Comparison of ENCODE assay signal across 8 mouse cellular contexts in the genomic region with DNA sequence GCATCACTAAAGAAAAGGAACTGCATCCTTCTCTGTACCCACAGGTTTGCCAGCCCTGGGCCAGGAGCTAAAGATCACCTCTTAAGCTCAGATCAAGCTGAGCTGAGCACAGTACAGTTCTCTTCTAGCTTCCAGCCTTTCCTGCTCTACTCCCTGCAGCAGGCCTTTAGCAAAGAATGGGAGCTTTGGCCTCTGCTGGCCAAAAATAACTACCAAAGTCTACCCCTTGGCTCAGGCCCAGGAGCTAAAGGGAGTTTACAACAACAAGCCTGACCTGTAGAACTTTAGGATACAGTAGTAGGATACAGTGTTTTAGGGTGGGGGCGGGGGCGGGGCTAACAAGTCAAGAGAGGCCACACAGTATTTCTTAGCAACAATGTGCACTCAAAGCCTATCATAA. TPM values are rescaled to one million over a fixed set of nuclear protein-coding genes. Genes with fewer than 3 reads are reported as not detected.
DNase-seq lines count a peak whose midpoint lies in the region; ATAC-seq and TF ChIP-seq lines count a peak whose summit lies in the region.

No protein-coding gene starts in this region.

- H3K27me3 ChIP-seq in E14TG2a.4 (ENCODE audit: insufficient read depth, low read length) = no peaks in the 10 kb centered on the region
- no peaks in the 10 kb centered on the region for H3K27me3 ChIP-seq in embryonic facial prominence, embryonic 11.5 days (ENCODE audit: control insufficient read depth, insufficient read depth, low read length)
- no peaks in the 10 kb centered on the region for H3K27me3 ChIP-seq in limb, embryonic 11.5 days (ENCODE audit: control insufficient read depth, insufficient read depth, low read length)
- no peaks in the 10 kb centered on the region for H3K27me3 ChIP-seq in stomach, embryonic 14.5 days (ENCODE audit: control insufficient read depth, insufficient read depth, low read length)

- no peak for DNase-seq in embryonic facial prominence, embryonic 11.5 days (ENCODE audit: low spot score)
- DNase-seq in heart, postnatal 4 days = peak; percentile 66
- no peak for DNase-seq in limb, embryonic 11.5 days (ENCODE audit: low spot score)
- DNase-seq in urinary bladder, postnatal 4 days (ENCODE audit: low spot score in 2 of 2) = no peak
- no peak for DNase-seq in layer of hippocampus, adult 11-12 months (ENCODE audit: low spot score)

- H3K4me1 ChIP-seq in E14TG2a.4 (replicated peaks; ENCODE audit: low read depth, low read length) = peaks cover 79% of the 10 kb centered on the region
- peaks cover 23% of the 10 kb centered on the region for H3K4me1 ChIP-seq in embryonic facial prominence, embryonic 11.5 days (ENCODE audit: control insufficient read depth, insufficient read depth, low read length)
- peaks cover 31% of the 10 kb centered on the region for H3K4me1 ChIP-seq in limb, embryonic 11.5 days (ENCODE audit: control insufficient read depth, insufficient read depth, low read length)
- peaks cover 61% of the 10 kb centered on the region for H3K4me1 ChIP-seq in stomach, embryonic 14.5 days (ENCODE audit: control insufficient read depth, insufficient read depth, low read length)

- peaks cover 56% of the 10 kb centered on the region for H3K36me3 ChIP-seq in E14TG2a.4 (ENCODE audit: insufficient read depth, low read length)
- H3K36me3 ChIP-seq in embryonic facial prominence, embryonic 11.5 days (replicated peaks; ENCODE audit: control insufficient read depth, insufficient read depth, low read depth, low read length) = peaks cover 2% of the 10 kb centered on the region; the same call in 1 of the 2 replicates
- H3K36me3 ChIP-seq in limb, embryonic 11.5 days (ENCODE audit: control insufficient read depth, insufficient read depth, low read length) = peaks cover 8% of the 10 kb centered on the region
- H3K36me3 ChIP-seq in stomach, embryonic 14.5 days (ENCODE audit: control insufficient read depth, insufficient read depth, low read length) = peaks cover 19% of the 10 kb centered on the region

- 81% methylated on average over 2 of the region's 2 CpGs for WGBS in embryonic facial prominence, embryonic 11.5 days
- 82% methylated on average over 2 of the region's 2 CpGs for WGBS in limb, embryonic 11.5 days
- 63% methylated on average over 2 of the region's 2 CpGs for WGBS in stomach, embryonic 14.5 days

- H3K27ac ChIP-seq in embryonic facial prominence, embryonic 11.5 days (replicated peaks; ENCODE audit: low read depth, low read length) = no peak overlapping the region
- H3K27ac ChIP-seq in limb, embryonic 11.5 days (replicated peaks; ENCODE audit: low read depth, low read length) = no peak overlapping the region
- no peak overlapping the region; the same call in 1 of the 2 replicates for H3K27ac ChIP-seq in stomach, embryonic 14.5 days (ENCODE audit: low read length)

- TF ChIP-seq CTCF in E14TG2a.4 (conservative IDR thresholded peaks at IDR 0.05; ENCODE audit: low read length) = no peak

- H3K9ac ChIP-seq in embryonic facial prominence, embryonic 11.5 days (replicated peaks; ENCODE audit: low read length) = peak overlapping the region; percentile 6; the same call in 1 of the 2 replicates
- H3K9ac ChIP-seq in limb, embryonic 11.5 days (ENCODE audit: low read length) = no peak overlapping the region
- no peak overlapping the region for H3K9ac ChIP-seq in stomach, embryonic 14.5 days (replicated peaks; ENCODE audit: low read depth, low read length)

- H3K4me2 ChIP-seq in embryonic facial prominence, embryonic 11.5 days (ENCODE audit: low read depth, low read length) = no peak overlapping the region; the same call in 1 of the 2 replicates
- H3K4me2 ChIP-seq in limb, embryonic 11.5 days (ENCODE audit: low read depth, severe bottlenecking) = peak overlapping the region; percentile 22; the same call in 1 of the 2 replicates
- peak overlapping the region; percentile 13 for H3K4me2 ChIP-seq in stomach, embryonic 14.5 days (replicated peaks; ENCODE audit: low read depth, low read length)

- H3K9me3 ChIP-seq in E14TG2a.4 (ENCODE audit: low read length) = no peaks in the 10 kb centered on the region
- H3K9me3 ChIP-seq in embryonic facial prominence, embryonic 11.5 days (replicated peaks; ENCODE audit: control insufficient read depth, low read length) = no peaks in the 10 kb centered on the region
- no peaks in the 10 kb centered on the region for H3K9me3 ChIP-seq in limb, embryonic 11.5 days (ENCODE audit: control insufficient read depth, low read length)
- no peaks in the 10 kb centered on the region for H3K9me3 ChIP-seq in stomach, embryonic 14.5 days (ENCODE audit: control insufficient read depth, low read depth, low read length)

- H3K4me3 ChIP-seq in E14TG2a.4 (replicated peaks; ENCODE audit: low read length) = peak overlapping the region; percentile 69
- H3K4me3 ChIP-seq in embryonic facial prominence, embryonic 11.5 days (ENCODE audit: low read depth, low read length) = 0 out of 2 replicates have a peak overlapping the region, but pooled peaks have one; percentile 1
- no peak overlapping the region for H3K4me3 ChIP-seq in limb, embryonic 11.5 days (ENCODE audit: low read depth, low read length)
- 0 out of 2 replicates have a peak overlapping the region, but pooled peaks have one; percentile 0 for H3K4me3 ChIP-seq in stomach, embryonic 14.5 days (ENCODE audit: low read depth, low read length)

- no peak for ATAC-seq in embryonic facial prominence, embryonic 11.5 days (replicated peaks; ENCODE audit: insufficient number of reproducible peaks, low FRiP score, low TSS enrichment, low read depth)
- ATAC-seq in limb, embryonic 11.5 days (ENCODE audit: insufficient number of reproducible peaks, low FRiP score, low TSS enrichment, low read depth) = no peak
- ATAC-seq in stomach, embryonic 14.5 days (ENCODE audit: insufficient number of reproducible peaks, insufficient read depth, low FRiP score, low read depth) = no peak
- no peak for ATAC-seq in frontal cortex, adult (ENCODE audit: low TSS enrichment)

RNA-seq across cellular contexts. Expression of gene Nfe2l1, which starts 3.3 kb away (rescaled TPM):
- 30.3 and 32.5 TPM in 2 replicates for polyA plus RNA-seq in embryonic facial prominence, embryonic 11.5 days (2014; fragmentation: Nextera tagmentation; extraction: Ambion mirVana)
- total RNA-seq in heart, postnatal 4 days (2021) = 100 to 1,000 TPM; 200 to 203 TPM
- polyA plus RNA-seq in limb, embryonic 11.5 days (2014; fragmentation: Nextera tagmentation; extraction: Ambion mirVana) = 30.1 and 33.7 TPM in 2 replicates
- polyA plus RNA-seq in stomach, embryonic 14.5 days (2014; fragmentation: Nextera tagmentation; extraction: Ambion mirVana) = 30.4 and 36.4 TPM in 2 replicates

RNA-seq across cellular contexts. Expression of gene Copz2, which starts 23.2 kb away (rescaled TPM):
- polyA plus RNA-seq in embryonic facial prominence, embryonic 11.5 days (2014; fragmentation: Nextera tagmentation; extraction: Ambion mirVana) = 61.1 and 61.2 TPM in 2 replicates
- total RNA-seq in heart, postnatal 4 days (2021) = 10 to 100 TPM; 51.2 to 52.7 TPM
- polyA plus RNA-seq in limb, embryonic 11.5 days (2014; fragmentation: Nextera tagmentation; extraction: Ambion mirVana) = 53.8 and 56.8 TPM in 2 replicates
- 136 and 141 TPM in 2 replicates for polyA plus RNA-seq in stomach, embryonic 14.5 days (2014; fragmentation: Nextera tagmentation; extraction: Ambion mirVana)

RNA-seq across cellular contexts. Expression of gene Cbx1, which starts 37.6 kb away (rescaled TPM):
- polyA plus RNA-seq in embryonic facial prominence, embryonic 11.5 days (2014; fragmentation: Nextera tagmentation; extraction: Ambion mirVana) = 160 and 179 TPM in 2 replicates
- total RNA-seq in heart, postnatal 4 days (2021) = 10 to 100 TPM; 69.6 to 72.0 TPM
- polyA plus RNA-seq in limb, embryonic 11.5 days (2014; fragmentation: Nextera tagmentation; extraction: Ambion mirVana) = 172 and 179 TPM in 2 replicates
- 100 and 105 TPM in 2 replicates for polyA plus RNA-seq in stomach, embryonic 14.5 days (2014; fragmentation: Nextera tagmentation; extraction: Ambion mirVana)

RNA-seq across cellular contexts. Expression of gene Snx11, which starts 49.1 kb away (rescaled TPM):
- 9.8 and 10.4 TPM in 2 replicates for polyA plus RNA-seq in embryonic facial prominence, embryonic 11.5 days (2014; fragmentation: Nextera tagmentation; extraction: Ambion mirVana)
- total RNA-seq in heart, postnatal 4 days (2021) = 10 to 100 TPM; 15.5 to 18.2 TPM
- 10.3 and 11.3 TPM in 2 replicates for polyA plus RNA-seq in limb, embryonic 11.5 days (2014; fragmentation: Nextera tagmentation; extraction: Ambion mirVana)
- 8.3 and 9.6 TPM in 2 replicates for polyA plus RNA-seq in stomach, embryonic 14.5 days (2014; fragmentation: Nextera tagmentation; extraction: Ambion mirVana)
